Mouse (Mus musculus): ENCODE results near the gene Ephb2.

Gene Ephb2

GRCm38 (mm10) chr4:136701236-136701635 lies 134.6 kb downstream of the Ephb2 start:
- no peak for DNase-seq (ENCODE audit: low read depth)

DNA sequence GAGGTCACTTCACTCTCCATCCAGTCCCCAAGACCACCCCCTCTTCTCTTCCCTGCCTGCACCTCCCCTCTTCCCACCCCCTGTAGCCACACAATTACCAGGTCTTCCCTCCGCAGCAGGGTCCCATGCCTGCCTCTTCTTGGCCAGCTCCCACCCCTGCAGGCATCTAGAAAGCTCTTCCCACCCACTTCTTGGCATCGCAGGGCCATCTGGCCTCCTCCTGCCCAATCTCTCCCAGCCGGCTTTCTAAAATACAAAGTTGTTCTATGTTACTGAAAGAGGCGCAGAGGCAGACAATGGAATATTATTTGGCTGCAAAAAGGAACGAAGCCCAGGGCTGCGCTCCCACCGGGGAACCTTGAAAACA lies 136.7 kb downstream of the Ephb2 start:
- no peak for DNase-seq (ENCODE audit: low read depth)

DNA sequence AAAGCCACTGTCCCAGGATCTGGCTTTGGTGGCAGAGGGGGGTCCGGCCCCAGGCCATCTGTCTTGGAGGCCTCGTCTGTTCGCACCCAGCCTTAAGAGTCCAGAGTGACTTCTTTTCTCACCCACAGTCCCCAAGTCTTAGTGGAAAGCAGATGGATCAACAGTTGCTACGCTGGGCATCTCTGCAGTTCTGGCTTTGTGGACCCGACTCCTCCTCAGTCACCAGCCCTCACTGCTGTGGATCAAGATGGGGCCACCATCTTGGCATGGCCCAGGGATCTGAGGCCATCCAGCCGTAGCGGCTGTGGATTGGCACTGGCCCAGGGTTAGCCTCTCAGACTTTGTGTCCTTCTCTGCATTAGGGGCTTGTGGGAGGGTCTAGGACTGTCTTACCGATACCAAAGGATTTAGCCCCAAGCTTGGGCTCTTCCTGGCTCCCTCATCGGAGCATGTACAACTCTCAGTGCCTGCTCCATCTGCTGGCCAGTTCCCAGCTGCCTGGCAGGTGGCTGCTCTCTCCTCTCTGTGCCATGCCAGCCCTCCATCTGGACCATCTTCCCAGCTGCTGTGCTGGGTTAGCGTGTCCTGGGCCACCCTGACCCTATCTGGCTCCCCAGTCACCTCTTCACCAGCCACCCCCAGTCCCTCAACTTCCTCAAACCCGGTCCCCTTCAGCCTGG lies 137.2 kb downstream of the Ephb2 start:
- no peak for DNase-seq (ENCODE audit: low read depth)

DNA sequence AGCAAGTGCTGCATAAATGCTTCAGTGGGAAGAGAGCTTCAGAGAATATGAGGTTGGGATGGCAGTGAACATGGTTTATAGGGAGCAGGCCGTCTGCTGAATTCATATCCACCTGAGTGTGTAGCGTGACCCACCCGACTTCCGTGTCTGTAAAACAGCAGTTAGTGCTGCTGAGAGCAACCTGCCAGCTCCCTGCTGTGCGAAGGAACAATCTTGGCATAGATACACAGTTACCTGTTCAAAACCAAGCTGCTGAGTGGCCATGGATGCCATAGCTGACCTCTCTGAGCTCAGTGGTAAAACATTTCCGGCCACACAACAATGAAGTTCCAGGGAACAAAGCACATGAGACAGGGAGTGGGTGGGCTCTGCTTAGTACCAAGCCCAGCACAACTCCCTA lies 138.5 kb downstream of the Ephb2 start:
- DNase-seq (ENCODE audit: low read depth) = no peak

GRCm38 (mm10) chr4:136696381-136696925 lies 139.3 kb downstream of the Ephb2 start:
- DNase-seq (ENCODE audit: low read depth) = peak; percentile 55

DNA sequence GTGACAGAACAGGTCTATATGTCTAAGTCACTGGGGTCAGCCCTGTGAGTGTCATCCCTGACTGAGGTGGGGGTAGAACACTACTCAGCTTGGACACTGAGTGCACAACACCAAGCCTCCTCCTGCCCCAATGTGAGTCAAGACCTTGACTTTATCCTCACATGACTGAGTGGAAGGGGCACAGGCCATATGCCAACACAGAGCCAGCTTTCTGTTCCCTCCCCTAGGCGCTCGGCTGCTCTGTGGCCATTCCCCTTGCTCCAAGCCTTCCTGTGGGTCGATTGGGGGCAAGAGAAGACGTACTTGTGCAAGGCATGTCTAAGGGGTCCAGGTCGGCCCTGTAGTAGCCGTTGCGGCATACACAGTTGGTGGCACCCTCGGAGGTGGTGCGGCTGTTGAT lies 140.1 kb downstream of the Ephb2 start:
- no peak for DNase-seq (ENCODE audit: low read depth)

- DNase-seq (ENCODE audit: low read depth) = no peak
Observed at GRCm38 (mm10) chr4:136690034-136690433, 145.8 kb downstream of the Ephb2 start.

GRCm38 (mm10) chr4:136688113-136688512 lies 147.7 kb downstream of the Ephb2 start:
- DNase-seq (ENCODE audit: low read depth) = peak; percentile 32

DNA sequence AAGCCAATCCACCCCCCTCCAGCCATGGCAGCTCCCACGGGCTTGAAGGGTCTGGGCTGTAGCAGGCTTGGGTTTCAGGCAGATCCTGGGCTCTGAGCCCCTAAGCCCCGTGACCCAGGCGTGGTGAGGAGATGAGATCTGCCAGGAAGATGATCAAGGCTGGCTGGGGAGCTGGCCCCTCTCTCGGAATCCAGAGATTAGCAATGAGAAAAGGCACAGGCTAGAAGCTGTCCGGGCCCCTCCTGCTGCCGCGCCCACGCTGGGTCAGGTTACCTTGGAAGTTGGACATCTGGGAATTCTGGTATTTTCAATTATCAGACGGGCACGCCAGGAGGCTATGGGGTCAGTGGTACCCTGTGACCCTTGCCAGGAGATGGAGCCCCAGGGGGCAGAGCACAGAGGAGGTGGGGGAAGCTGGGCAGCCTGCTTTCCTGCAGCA lies 150.3 kb downstream of the Ephb2 start:
- no peak for DNase-seq (ENCODE audit: low read depth)

DNA sequence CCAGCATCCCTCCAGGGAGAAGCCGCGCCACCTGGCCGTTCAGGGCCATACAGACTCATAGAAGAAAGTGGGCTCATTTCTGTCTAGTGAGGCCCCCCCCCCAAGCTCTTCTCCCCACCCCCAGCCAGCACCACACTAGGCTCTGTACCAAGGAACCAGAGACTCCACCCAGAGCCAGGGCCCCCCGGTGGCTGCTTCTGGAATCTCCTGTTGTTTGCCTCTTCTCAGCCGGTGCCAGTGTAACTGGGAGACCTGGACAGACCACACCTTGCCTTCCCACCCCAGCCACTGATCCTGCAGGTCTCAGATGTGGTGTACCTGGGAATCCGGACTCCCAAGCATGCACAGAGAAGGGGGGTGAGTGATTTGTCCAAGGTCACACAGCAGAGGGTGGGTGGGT lies 151.3 kb downstream of the Ephb2 start:
- DNase-seq (ENCODE audit: low read depth) = no peak

- no peak for DNase-seq (ENCODE audit: low read depth)
Observed at GRCm38 (mm10) chr4:136680641-136681040, 155.1 kb downstream of the Ephb2 start.

GRCm38 (mm10) chr4:136679221-136679620 lies 156.6 kb downstream of the Ephb2 start:
- DNase-seq (ENCODE audit: low read depth) = no peak

- DNase-seq (ENCODE audit: low read depth) = peak; percentile 85
Observed at GRCm38 (mm10) chr4:136678480-136678879, 157.3 kb downstream of the Ephb2 start.

- DNase-seq (ENCODE audit: low read depth) = no peak
Observed at GRCm38 (mm10) chr4:136675439-136675838, 160.3 kb downstream of the Ephb2 start.

DNA sequence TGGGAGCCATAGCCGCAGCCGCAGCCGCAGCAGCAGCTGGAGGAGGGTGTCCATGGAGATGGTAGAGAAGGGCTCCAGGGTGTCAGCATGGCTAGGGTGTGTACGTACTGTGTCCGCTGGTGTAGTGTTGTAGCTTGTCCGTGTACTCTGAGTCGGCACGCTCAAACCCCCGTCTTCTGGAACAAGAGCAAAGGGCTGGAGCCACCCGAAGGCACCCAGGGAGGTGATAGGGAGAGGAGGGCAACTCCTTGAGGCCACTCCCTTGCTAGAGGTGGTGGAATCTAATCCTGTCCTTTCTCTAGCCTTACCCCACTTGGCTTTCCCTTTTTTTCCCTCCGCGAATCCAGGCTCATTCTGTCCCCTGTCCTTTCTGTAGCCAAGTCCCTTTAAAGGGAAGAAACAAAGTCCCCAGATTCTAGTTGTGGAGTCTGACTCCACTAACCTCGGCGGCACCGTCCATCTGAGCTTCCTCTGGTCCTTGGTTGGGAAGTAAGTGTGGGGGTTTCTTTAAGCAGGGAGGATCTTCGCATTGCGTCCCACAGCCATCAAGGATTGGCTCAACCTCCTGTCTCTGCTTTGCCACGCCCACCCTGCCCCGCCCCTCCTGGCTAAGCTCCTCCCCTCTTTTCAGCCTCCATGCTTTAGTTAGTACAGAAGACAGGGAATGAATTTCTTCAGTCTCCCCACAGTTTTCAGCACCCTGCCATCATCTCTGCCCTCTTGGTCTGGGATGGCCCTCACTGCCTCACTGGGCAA lies 163.3 kb downstream of the Ephb2 start:
- no peak for DNase-seq (ENCODE audit: low read depth)

- DNase-seq (ENCODE audit: low read depth) = no peak
Observed at GRCm38 (mm10) chr4:136667757-136668156, 168.0 kb downstream of the Ephb2 start.

- peak; percentile 25 for DNase-seq (ENCODE audit: low read depth)
Observed at GRCm38 (mm10) chr4:136666002-136666401, 169.8 kb downstream of the Ephb2 start.

DNA sequence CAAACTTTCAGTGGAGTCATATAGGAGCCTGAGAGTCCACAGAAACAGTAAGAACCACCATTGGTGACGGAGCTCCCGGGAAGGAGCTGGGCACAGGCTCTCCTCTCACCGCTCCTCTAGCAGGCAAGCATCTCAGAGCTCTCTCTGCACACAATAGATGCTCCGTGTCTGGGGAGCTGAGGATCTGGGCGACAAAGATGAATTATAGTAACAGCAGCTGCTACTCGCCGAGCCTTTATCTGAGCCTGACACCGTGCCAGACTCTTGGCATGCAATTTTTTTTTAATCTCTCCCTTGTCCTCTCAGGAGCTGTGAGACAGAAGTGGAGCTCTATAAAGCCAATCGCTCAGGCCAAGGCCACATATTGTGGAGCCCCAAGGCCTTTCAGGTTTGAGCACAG lies 170.7 kb downstream of the Ephb2 start:
- DNase-seq (ENCODE audit: low read depth) = no peak

DNA sequence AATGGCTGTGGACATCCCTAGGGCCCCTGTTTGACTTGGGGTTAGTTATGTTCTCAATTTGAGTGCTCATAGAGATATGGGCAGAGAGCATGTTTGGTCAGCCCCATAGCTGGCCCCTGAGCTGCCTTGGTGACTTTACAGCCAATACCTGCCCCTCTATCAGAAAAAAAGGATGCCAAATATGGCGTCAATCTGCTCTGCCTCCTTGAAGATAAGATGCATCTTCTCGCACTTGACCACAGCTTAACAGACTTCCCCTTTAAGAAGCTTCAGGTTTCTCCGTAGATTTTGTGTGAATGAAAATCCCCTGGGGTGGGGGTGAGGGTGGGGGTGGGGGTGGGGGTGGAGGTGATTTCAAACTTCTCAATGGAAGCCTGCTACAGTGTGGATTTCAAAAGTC lies 177.9 kb downstream of the Ephb2 start:
- DNase-seq (ENCODE audit: low read depth) = peak; percentile 68

DNA sequence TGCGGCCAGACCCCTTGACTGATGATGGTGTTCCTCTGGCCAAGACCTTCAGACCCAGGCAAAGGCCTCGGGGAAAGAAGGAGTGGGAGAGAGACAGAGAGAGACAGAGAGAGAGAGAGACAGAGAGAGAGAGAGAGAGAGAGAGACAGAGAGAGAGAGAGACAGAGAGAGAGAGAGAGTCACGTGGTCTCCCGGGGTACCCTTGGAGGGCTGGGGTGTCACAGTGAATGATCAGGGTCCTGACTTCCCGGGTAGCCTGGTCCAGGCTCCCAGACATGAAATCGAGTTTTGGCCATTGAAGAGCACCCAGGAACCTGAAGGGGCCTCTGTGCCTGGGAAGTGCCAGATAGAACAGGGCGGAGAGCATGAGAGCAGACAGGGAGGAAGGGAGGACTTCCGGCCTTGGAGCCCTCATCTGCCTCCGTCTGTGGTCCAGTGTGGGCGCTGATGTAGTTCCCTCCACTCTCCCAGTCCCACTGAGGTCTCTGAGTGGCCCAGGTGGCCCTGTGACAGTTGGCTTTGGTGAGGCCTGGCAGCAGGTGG lies 182.0 kb downstream of the Ephb2 start:
- no peak for DNase-seq (ENCODE audit: low read depth)

DNA sequence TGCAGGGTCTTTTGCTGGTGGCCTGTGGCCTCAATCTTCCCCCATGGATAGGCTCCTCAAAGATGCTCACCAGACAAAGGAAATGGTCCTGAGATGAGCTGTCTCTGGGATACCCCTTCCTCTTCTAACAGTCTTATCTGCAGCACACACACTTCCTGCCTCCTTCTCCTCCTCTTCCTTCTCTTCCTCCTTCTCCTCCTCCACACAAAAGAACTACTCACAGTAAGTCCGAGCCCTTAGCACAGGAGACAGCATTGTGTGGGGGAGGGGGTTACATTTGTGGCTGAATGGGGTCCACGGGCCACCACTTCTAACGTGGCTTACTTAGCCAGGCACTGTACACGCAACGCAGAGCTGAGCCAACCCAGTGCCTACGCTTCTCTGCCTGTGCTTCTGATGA lies 182.8 kb downstream of the Ephb2 start:
- peak; percentile 91 for DNase-seq (ENCODE audit: low read depth)

DNA sequence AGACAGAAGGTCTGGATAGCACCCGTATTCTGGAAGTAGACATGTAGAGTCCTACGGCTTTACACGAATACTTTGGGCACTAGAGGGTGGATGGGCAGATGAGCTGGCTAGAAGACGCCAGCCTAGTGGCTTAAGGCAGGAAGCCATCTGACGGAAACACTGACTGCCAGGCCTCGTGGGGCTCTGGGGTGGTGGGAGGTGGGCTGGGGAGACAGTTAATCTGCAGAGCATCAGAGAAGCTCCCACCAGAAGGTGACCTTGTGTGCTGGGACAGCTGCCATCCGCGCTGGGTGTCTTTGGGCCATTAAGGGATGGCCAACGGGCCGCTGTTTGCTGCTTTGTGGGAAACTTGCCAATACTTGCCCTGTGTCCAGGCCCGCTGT lies 183.3 kb downstream of the Ephb2 start:
- peak; percentile 83 for DNase-seq (ENCODE audit: low read depth)

GRCm38 (mm10) chr4:136651882-136652527 lies 183.8 kb downstream of the Ephb2 start:
- no peak for DNase-seq (ENCODE audit: low read depth)
